Mouse (Mus musculus) v-Abl transformed pro-B cells (cell line): ENCODE data around the gene Dctpp1.

Source experiments
- in situ Hi-C, 2 experiments: fragments of 400-800 bp; cut with MboI; formaldehyde crosslinking; loops; one replicate each; pipeline ENCODE4 v1.15.1; 2025; ENCODE audit not compliant: unreplicated experiment in 2 of 2

Dctpp1 gene

DNA sequence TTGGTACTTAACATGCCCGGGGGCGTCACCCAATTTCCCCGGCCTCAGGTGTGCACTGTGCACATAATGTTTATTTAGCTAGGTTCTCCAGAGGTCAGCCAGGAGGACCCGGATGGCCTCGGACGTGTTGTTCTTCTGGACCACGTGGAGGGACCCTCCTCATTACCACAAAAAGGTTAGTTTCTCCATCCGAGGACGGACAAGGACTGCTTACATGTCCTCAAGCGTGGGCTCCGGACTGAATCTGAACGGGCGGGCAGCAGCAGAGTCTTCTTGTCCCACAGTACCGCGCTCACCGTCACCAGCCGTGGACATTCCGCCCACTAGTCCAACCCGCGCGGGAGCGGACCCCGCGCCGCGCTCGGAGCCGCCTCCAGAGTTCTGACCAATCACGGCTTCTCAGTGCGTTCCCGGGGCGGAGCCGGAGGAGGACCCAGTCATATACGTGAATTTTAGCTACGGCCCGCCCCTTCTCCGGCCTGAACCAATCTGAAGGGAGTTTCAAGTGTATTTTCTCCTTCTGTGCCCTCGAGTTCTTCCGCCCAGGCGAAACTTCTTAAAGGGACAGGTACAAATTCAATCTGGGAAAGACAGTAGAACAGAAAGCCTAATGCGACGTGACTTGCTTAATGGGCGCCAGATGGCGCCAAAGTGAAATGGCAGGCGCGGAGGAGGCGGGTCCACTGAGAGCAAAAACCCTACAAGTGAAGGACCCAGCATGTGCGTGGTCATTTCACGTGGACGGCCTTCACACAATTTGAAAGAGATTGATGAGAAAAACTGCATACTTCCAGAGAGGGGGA lies at the start of gene Dctpp1:
Gene Dctpp1 (minus strand): TSS at position 401 of the 803 bp plus-strand sequence.
- in situ Hi-C loops: loop anchor here (5.0 to 25.0 kb wide), 3 partner anchors 77 to 227 kb away; partner anchors contain the start of gene Fbrs (in 1 of the 2)

- in situ Hi-C loops: loop anchor here (5.0 kb wide), 2 partner anchors 32 to 38 kb away; partner anchors contain the start of gene Sephs2 (in 1 of the 2)
Observed at GRCm38 (mm10) chr7:127309951-127310350, 49.4 kb upstream of the Dctpp1 start.

DNA sequence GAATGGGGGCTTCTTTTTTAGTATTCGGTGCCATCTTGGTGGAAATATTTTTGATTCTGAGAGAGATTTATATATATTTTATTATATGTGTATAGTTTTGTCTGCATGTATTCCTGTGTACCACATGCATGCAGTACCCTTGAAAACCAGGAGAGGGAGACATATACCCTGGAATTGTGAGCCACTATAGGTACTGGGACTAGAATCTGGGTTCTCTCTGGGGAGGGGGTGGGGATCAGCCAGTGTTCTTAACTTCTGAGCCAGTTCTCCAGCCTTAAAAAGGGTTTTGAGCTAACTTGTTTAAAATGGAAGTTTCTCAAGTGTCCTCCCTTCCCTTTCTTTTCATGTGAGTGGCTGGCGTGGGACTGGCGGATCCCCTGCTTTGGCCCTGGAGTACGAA lies 48.4 kb upstream of the Dctpp1 start:
- in situ Hi-C loops: loop anchor here (5.0 kb wide), 2 partner anchors 33 to 37 kb away; partner anchors contain the start of gene Sephs2 (in 1 of the 2)

DNA sequence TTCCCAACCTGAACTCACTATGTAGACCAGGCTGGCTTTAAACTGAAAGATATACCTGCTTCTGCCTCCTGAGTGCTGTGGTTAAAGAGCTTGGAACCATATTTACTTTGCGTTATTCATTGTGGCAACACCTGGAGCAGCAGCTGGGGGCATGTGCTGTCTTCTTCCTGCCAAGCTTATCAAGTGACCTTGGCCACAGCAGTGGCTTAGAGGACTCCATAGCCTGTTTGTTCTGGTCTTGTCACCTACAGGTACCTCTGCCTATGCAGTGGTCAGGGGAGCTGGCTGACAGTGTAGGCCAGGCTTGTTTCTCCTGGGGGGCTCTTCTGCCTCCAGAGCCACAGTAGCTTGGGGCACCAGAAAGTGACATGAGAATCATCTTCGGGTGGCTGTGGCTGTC lies 47.9 kb upstream of the Dctpp1 start:
- in situ Hi-C loops: loop anchor here (5.0 kb wide), 2 partner anchors 34 to 36 kb away; partner anchors contain the start of gene Sephs2 (in 1 of the 2)

DNA sequence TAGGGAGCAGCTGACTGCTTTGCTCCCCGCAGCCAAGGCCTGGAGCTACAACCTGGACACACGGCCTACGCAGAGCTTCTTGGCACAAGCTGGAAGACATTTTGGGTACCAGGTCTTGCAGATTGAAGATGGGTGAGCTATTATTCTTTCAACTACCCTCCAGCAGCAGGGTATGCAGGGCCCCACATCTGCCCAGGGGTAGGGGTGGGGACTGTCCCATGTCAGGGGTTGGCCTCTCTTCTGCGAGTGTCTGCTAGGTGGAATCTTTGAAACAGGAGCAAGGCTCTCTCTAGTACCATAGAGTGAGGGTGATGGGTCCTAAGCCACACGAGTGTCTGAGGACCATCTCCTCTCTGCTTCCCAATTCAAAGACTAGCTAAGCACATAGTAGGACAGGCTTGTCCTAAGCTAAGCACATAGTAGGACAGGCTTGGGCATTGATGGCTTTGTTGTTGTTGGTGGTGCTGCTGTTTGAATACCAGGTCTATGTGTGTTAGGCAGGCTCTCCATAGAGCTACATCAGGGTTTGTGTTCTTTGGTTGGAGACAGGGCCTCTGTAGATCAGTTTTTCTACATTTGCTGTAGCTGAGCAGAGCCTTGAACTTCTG lies 37.2 kb upstream of the Dctpp1 start:
- in situ Hi-C loops: no loop called here

DNA sequence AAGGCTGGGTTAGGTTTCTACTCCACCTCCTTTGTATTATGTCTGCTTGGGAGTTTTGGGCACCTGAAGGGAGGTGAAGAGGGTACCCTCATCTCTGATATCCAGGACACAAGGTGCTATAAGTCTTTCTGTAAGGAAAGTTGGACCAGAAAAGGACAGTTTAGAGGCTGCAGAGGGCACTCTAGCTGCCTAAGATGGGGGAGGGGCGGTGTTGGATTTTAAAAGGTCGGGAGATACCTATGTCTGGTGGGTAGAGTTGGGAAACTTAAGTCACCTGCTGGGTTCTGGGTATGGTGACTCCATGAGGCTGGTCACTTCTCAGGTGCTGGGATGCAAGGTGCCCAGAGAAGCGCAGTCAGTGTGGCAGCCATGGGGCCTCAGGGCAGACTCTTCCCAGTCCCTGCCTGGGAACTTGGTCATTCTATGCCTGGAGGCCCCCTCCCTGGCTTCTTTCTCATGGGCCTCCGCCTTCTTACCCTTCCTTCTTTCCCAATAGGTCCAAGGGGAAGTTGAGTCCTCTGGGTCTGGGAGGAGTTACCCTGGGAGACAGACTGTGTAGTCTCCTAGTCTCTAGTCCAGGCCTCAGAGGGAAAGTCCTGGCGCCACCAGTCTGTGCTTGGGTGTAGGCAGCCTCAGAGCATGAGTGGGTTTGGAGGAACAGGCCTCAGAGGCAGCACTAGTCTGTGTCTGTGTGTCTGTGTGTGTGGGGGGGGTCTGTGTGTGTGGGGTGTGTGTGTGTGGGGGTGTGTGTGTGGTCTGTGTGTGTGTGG lies 36.5 kb upstream of the Dctpp1 start:
- in situ Hi-C loops: no loop called here

DNA sequence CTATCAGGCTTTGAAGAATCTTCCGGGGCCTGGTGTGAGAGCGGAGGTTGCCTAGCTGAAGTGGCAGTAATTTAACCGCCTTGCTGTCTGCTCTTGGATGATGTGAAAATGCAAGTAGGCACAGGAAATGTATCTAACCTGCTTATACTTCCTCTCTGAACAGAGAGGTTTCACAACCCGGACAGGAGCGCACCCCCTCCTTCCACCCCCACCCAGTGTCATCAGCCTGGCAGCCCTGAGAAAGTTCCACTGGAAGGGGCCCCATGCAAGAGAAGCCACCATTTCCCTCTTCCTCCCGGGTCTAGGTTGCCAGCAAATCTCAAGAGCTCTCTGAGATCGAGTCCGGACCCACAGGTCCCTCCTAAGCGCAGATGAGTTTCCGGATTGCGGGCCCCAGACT lies 35.6 kb upstream of the Dctpp1 start, which contains the start of gene Itgal:
Gene Itgal (plus strand): TSS at position 163 of the 400 bp plus-strand sequence.
- in situ Hi-C loops: no loop called here

DNA sequence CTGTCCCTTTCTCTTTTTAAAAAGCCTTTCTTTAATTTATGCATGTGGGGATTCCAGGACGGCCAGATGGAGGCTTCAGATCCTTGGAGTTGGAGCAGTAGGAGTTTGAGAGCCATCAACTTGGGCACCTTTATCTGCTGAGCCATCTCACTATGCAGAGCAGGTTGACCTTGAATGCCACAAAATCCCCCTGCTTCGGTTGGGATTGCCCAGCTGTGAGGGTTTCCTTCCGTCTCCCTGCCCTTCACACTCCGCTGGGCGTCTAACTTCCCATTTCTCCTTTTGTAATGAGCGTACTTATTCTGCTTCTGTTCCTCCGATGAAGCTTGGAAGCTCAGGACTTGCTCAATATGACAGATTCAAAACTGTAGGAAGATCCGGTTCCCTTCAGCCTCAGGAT lies 29.6 kb upstream of the Dctpp1 start:
- in situ Hi-C loops: no loop called here

- in situ Hi-C loops: no loop called here
Observed at GRCm38 (mm10) chr7:127289306-127289705, 28.8 kb upstream of the Dctpp1 start.

DNA sequence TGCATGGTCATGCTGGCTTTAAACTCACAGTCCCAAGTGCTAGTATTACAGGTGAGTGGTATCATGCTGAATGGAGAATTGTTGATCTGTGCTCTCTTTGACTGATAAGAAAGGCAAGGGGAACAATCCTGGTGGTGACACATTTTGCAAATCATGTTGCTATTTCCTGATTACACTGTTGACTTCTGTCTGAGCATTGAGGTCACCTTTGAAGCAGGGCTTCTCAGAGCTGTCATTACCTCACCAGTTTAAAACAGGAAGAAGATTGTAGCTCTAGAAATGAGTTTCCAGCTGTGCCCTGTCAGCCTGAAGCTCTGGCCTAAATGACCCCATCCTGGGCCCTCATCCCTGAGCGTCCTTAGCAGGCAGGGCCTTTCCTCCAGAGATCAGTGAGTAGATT lies 27.4 kb upstream of the Dctpp1 start:
- in situ Hi-C loops: no loop called here

GRCm38 (mm10) chr7:127285154-127285553 lies 24.6 kb upstream of the Dctpp1 start:
- in situ Hi-C loops: no loop called here

DNA sequence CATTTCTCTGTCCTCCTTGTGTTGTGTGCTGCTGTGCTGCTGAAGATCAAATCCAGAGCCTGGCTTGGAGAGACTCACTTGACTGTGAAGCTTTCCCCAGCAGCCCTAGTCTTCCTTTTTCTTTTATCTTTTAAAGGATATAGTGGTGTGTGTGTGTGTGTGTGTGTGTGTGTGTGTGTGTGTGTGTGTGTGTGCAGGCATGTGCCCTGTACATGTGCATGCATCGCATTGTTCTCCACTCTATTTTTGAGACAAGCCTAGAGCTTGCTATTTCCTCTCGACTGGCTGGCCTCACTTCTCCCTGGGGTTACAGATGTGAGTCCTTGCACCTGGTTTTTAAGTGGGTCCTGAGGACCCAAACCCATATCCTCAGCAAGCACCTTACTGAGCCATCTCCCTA lies 21.7 kb upstream of the Dctpp1 start:
- in situ Hi-C loops: no loop called here

DNA sequence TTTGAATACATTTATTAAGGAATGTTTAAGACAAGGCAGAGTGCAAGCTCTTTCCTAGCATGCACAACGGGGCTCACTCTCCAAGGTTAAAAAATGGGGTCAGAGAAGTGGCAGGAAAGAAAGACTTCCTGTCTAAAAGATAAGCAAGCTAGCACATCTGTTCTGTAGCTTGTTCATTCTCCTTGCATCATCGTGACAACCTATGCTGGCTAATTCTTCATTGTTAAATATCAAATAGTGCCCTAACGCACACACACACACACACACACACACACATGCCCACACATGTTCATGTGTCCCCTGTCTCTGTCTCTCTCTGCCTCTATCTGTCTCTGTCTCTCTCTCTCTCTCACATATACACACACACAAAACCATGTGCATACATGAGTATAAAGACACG lies 20.6 kb upstream of the Dctpp1 start:
- in situ Hi-C loops: no loop called here

- in situ Hi-C loops: no loop called here
Observed at GRCm38 (mm10) chr7:127280092-127280491, 19.6 kb upstream of the Dctpp1 start.

DNA sequence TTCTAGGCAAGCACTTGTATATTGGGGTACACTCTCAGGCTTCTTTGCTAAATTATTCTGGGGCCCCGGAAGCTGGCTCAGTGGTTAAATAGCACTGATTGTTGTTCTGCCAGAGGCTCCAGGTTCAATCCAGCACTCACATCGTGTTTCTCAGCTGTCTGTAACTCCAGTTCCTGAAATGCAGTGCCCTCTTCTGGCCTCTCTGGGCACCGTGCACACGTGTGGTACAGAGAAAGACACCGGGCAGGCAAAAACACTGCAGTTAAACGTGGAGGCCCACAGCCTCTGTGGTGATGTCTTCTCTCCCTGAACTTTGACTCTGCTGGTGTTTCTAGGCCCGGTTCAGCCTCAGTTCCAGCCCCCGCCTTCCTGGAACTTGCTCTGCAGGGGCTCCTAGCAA lies 17.8 kb upstream of the Dctpp1 start:
- in situ Hi-C loops: no loop called here

- in situ Hi-C loops: no loop called here
Observed at GRCm38 (mm10) chr7:127276519-127276961, 16.0 kb upstream of the Dctpp1 start.

DNA sequence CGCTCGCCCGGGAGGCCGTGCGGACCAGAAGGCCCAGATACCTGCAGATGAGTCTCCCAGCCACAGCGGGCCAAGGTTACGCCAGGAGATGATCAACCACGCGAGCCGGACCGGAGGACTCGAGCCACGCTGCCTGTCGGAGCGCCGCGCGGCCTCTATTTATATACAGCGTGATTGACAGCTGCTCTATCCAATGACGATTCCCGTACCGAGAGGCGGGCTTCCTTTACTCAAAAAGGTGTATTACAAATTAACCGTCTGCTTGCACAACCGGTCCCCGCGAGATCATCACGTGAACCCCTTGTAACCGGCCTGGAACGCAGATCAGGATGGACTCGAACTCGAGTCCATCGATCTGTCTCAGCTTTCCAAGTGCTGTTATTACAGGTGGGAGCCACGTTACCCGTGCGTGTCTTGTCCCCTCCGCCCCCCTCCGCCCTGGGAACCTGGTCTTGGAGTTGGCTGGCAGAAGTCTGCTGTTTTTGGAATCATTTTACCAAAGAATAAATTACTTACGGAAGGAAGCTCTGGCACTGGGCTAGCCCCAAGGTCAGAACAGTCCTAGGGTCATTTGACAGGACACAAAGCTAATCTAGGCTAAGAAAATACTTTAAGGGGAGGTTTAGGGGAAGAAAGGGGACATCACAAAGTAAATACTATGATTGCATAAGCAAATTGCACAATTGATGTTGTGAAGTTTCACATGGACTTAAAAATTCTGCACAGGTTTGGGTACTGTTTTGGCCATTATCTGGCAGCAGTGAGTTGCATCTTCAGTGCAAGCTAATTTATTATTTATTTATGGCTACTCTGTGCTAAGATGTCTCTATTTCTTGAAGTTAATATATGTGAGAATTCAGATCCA lies 13.6 kb upstream of the Dctpp1 start, which contains the start of gene Sephs2:
Gene Sephs2 (minus strand): TSS at position 131 of the 865 bp plus-strand sequence.
- in situ Hi-C loops: loop anchor here (5.0 to 25.0 kb wide), 2 partner anchors 33 to 213 kb away; partner anchors contain the start of gene Fbrs (in 1 of the 2)

GRCm38 (mm10) chr7:127273118-127273923 lies 12.8 kb upstream of the Dctpp1 start:
- in situ Hi-C loops: loop anchor here (5.0 to 25.0 kb wide), 2 partner anchors 34 to 214 kb away; partner anchors contain the start of gene Fbrs (in 1 of the 2)

- in situ Hi-C loops: loop anchor here (5.0 to 25.0 kb wide), 2 partner anchors 35 to 215 kb away; partner anchors contain the start of gene Fbrs (in 1 of the 2)
Observed at GRCm38 (mm10) chr7:127272566-127272965, 12.1 kb upstream of the Dctpp1 start.
